Mouse (Mus musculus) thymus, postnatal 4 days (tissue): ENCODE results near the gene Zc3h6.

Source experiments
- DNase-seq: peaks from one replicate; pipeline ENCODE4 v3.0.0; 2021

The Zc3h6 gene

GRCm38 (mm10) chr2:129035381-129035780, 68.2 kb downstream of the Zc3h6 start:
- no peak for DNase-seq

GRCm38 (mm10) chr2:129038426-129038936, 71.3 kb downstream of the Zc3h6 start:
- DNase-seq = no peak

- DNase-seq = peak; percentile 76
Measured at GRCm38 (mm10) chr2:129038937-129039631, 71.9 kb downstream of the Zc3h6 start.

GRCm38 (mm10) chr2:129040567-129040966, 73.4 kb downstream of the Zc3h6 start:
- peak; percentile 50 for DNase-seq

GRCm38 (mm10) chr2:129046172-129046845, 79.1 kb downstream of the Zc3h6 start:
- no peak for DNase-seq

- DNase-seq = no peak
Measured at GRCm38 (mm10) chr2:129046846-129047196, 79.6 kb downstream of the Zc3h6 start.

GRCm38 (mm10) chr2:129047811-129048210, 80.6 kb downstream of the Zc3h6 start, which contains the start of gene Vinac1:
Gene Vinac1, minus strand, starts transcription at chr2:129048172.
- no peak for DNase-seq

- no peak for DNase-seq
Measured at GRCm38 (mm10) chr2:129052451-129052983, 85.3 kb downstream of the Zc3h6 start.

GRCm38 (mm10) chr2:129055741-129056140, 88.5 kb downstream of the Zc3h6 start:
- DNase-seq = no peak

GRCm38 (mm10) chr2:129056597-129056996, 89.4 kb downstream of the Zc3h6 start:
- peak; percentile 75 for DNase-seq

GRCm38 (mm10) chr2:129057256-129057655, 90.1 kb downstream of the Zc3h6 start:
- DNase-seq = no peak

- no peak for DNase-seq
Measured at GRCm38 (mm10) chr2:129057920-129058361, 90.7 kb downstream of the Zc3h6 start.

- DNase-seq = no peak
Measured at GRCm38 (mm10) chr2:129061456-129062059, 94.4 kb downstream of the Zc3h6 start.

GRCm38 (mm10) chr2:129065437-129066282, 98.5 kb downstream of the Zc3h6 start, which contains the start of gene Ttl:
Gene Ttl, plus strand, starts transcription at chr2:129065942.
- DNase-seq = peak; percentile 90

GRCm38 (mm10) chr2:129066326-129066725, 99.1 kb downstream of the Zc3h6 start:
- peak; percentile 64 for DNase-seq
